Mouse (Mus musculus) kidney, embryonic 15.5 days (tissue): ENCODE data around the gene 1700023F06Rik. TPM values are rescaled to one million over a fixed set of nuclear protein-coding genes. Genes with fewer than 3 reads are reported as not detected.

ENCODE experiments used
- ATAC-seq: fragments of 200-750 bp; cut with Nextera tagmentation; replicated peaks from 2 replicates; pipeline ENCODE4 v1.8.0; 2017; ENCODE audit warnings: moderate TSS enrichment; ENCODE audit not compliant: low FRiP score
- H3K27ac ChIP-seq: fragments of 300-500 bp; sonication (generic); 2 replicates; pipeline ENCODE4 v1.5.1; 2015; ENCODE audit warnings: mild to moderate bottlenecking, inconsistent platforms
- H3K27me3 ChIP-seq: fragments of 300-500 bp; sonication (generic); 2 replicates; pipeline ENCODE4 v1.6.1; 2015; ENCODE audit warnings: inconsistent platforms
- H3K36me3 ChIP-seq: fragments of 300-500 bp; sonication (generic); 2 replicates; pipeline ENCODE4 v1.6.1; 2015; ENCODE audit warnings: inconsistent platforms
- H3K4me1 ChIP-seq: fragments of 300-500 bp; sonication (generic); 2 replicates; pipeline ENCODE4 v1.6.1; 2015; ENCODE audit warnings: inconsistent platforms
- H3K4me2 ChIP-seq: fragments of 300-500 bp; sonication (generic); 2 replicates; pipeline ENCODE4 v1.6.1; 2015; ENCODE audit warnings: moderate library complexity, mild to moderate bottlenecking, inconsistent platforms
- H3K4me3 ChIP-seq: fragments of 300-500 bp; sonication (generic); replicated peaks from 2 replicates; pipeline ENCODE4 v1.5.1; 2015; ENCODE audit warnings: mild to moderate bottlenecking, inconsistent platforms
- H3K9ac ChIP-seq: fragments of 300-500 bp; sonication (generic); 2 replicates; pipeline ENCODE4 v1.6.1; 2015; ENCODE audit warnings: mild to moderate bottlenecking, inconsistent platforms
- H3K9me3 ChIP-seq: fragments of 300-500 bp; sonication (generic); replicated peaks from 2 replicates; pipeline ENCODE4 v1.6.1; 2016; ENCODE audit warnings: inconsistent platforms
- WGBS: fragments of 180-500 bp; shearing (Covaris S2); methylation state at CpG from one replicate; pipeline ENCODE4 v1.1.7; 2015; ENCODE audit warnings: mixed read lengths; 5-methylcytosine and 5-hydroxymethylcytosine counted together
- polyA plus RNA-seq: library from polyadenylated mRNA; unstranded; fragments of >200 nt; fragmentation: Nextera tagmentation; extraction: Ambion mirVana; gene quantifications from 2 replicates; pipeline ENCODE4 v1.2.1, GENCODE M21; 2015

Gene 1700023F06Rik
- polyA plus RNA-seq = 0.19 and 0.42 TPM in 2 replicates

DNA sequence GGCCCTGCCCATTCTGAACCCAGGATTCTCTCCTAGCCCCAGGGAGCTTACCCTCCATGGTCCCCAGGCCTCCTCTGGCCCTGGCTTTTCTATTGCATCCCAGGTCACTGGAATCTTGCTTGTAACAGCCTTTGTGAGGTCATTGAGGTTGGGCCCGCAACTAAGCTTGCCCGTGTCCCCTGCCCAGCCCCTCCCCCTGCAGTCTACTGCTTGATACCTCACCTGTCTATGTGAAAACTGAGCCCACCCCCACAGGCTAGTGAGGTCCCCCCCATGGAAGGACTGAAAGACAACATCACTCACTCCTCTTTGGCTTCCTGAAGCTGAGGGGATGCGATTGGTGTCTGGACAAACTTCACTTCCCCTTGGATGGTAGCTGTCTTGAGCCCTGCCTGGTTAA lies at the start of gene 1700023F06Rik:
1700023F06Rik (minus strand) TSS at position 101 of the 400 bp plus-strand sequence.
- WGBS = 79% methylated on average over 3 of the region's 3 CpGs
- H3K27me3 ChIP-seq = no peaks in the 10 kb centered on the region
- ATAC-seq = no peak

GRCm38 (mm10) chr11:103257938-103258481 lies 49.7 kb upstream of the 1700023F06Rik start:
- Histone ChIP-seq H3K27ac (no peak overlapping the region), H3K27me3 (no peaks in the 10 kb centered on the region), H3K36me3 (no peaks in the 10 kb centered on the region), H3K4me2 (no peak overlapping the region), H3K4me1 (peaks cover 51% of the 10 kb centered on the region), H3K9me3 (no peaks in the 10 kb centered on the region), H3K9ac (no peak overlapping the region), H3K4me3 (no peak overlapping the region)
- ATAC-seq = no peak
- 80% methylated on average over 4 of the region's 4 CpGs for WGBS

More for the DNA sequence above, at the start of gene 1700023F06Rik:
- no peak within 1 kb of the TSS for H3K9ac ChIP-seq
- no peak within 1 kb of the TSS for H3K4me2 ChIP-seq
- no peak within 1 kb of the TSS for H3K27ac ChIP-seq
- no peak within 1 kb of the TSS for H3K4me3 ChIP-seq
- H3K4me1 ChIP-seq = no peaks in the 10 kb centered on the region
- no peaks in the 10 kb centered on the region for H3K36me3 ChIP-seq
- no peaks in the 10 kb centered on the region for H3K9me3 ChIP-seq

- H3K4me3 ChIP-seq = no peak overlapping the region
- H3K9me3 ChIP-seq = no peaks in the 10 kb centered on the region
- H3K4me1 ChIP-seq = peaks cover 16% of the 10 kb centered on the region
- WGBS = 84% methylated on average over 5 of the region's 5 CpGs
- H3K27me3 ChIP-seq = no peaks in the 10 kb centered on the region
- H3K36me3 ChIP-seq = no peaks in the 10 kb centered on the region
- H3K9ac ChIP-seq = no peak overlapping the region
- ATAC-seq = no peak
- no peak overlapping the region for H3K4me2 ChIP-seq
- no peak overlapping the region for H3K27ac ChIP-seq
Observed at GRCm38 (mm10) chr11:103253605-103254004, 45.2 kb upstream of the 1700023F06Rik start.

DNA sequence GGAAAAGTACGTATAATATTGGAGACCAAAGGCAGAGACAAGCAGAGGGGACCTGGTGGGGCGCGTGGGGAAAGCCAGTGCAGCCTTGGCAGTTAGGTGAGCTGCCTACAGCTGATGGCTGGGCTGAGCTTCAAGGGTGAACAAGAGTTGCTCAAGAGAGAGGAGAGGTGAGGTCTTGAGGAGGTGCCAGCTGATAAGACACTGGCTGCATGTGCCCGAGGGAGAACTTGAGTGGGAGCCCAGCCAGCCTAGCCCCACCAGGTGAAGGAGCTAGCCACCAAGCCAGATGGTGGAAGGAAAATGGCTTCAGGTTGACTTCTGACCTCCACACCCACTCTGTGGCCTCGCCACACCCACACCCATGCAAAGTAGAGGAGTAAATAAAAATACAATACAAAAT lies 44.0 kb upstream of the 1700023F06Rik start:
- H3K4me2 ChIP-seq = no peak overlapping the region
- H3K27ac ChIP-seq = no peak overlapping the region
- no peaks in the 10 kb centered on the region for H3K9me3 ChIP-seq
- no peaks in the 10 kb centered on the region for H3K27me3 ChIP-seq
- no peak for ATAC-seq
- 87% methylated on average over 5 of the region's 5 CpGs for WGBS
- no peak overlapping the region for H3K4me3 ChIP-seq
- no peaks in the 10 kb centered on the region for H3K36me3 ChIP-seq
- peaks cover 22% of the 10 kb centered on the region for H3K4me1 ChIP-seq
- no peak overlapping the region for H3K9ac ChIP-seq

- Histone ChIP-seq H3K4me1 (peaks cover 38% of the 10 kb centered on the region), H3K27ac (no peak overlapping the region), H3K27me3 (no peaks in the 10 kb centered on the region), H3K9ac (no peak overlapping the region), H3K4me3 (no peak overlapping the region), H3K9me3 (no peaks in the 10 kb centered on the region), H3K36me3 (no peaks in the 10 kb centered on the region), H3K4me2 (no peak overlapping the region)
- WGBS = 96% methylated on average over 3 of the region's 3 CpGs
- ATAC-seq = no peak
Observed at GRCm38 (mm10) chr11:103250324-103250723, 42.0 kb upstream of the 1700023F06Rik start.

GRCm38 (mm10) chr11:103249509-103249908 lies 41.2 kb upstream of the 1700023F06Rik start:
- no peaks in the 10 kb centered on the region for H3K9me3 ChIP-seq
- H3K9ac ChIP-seq = no peak overlapping the region
- H3K36me3 ChIP-seq = no peaks in the 10 kb centered on the region
- no peaks in the 10 kb centered on the region for H3K27me3 ChIP-seq
- peaks cover 38% of the 10 kb centered on the region for H3K4me1 ChIP-seq
- 65% methylated on average over 6 of the region's 6 CpGs for WGBS
- no peak for ATAC-seq
- no peak overlapping the region for H3K4me3 ChIP-seq
- H3K4me2 ChIP-seq = no peak overlapping the region
- H3K27ac ChIP-seq = 0 out of 2 replicates have a peak overlapping the region, but pooled peaks have one; percentile 3

DNA sequence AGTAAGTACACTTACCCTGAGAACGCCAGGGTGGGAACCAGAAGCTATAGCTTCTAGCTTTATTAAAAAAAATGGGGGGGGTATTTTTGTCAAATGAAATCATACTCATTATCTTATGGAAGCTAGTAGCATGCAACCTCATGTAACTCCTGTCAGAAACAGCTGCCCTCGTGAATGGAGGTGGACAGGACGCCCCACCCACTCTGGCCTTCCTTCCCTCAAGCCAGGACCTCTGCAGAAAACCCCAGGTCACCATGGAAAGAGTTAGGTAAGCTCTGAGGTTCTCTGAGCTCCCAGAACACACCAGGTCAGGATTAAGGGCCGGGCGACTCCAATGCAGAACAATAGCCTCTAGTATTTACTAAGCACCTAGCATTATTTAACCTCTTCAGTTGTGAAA lies 40.5 kb upstream of the 1700023F06Rik start:
- Histone ChIP-seq H3K9me3 (no peaks in the 10 kb centered on the region), H3K36me3 (peaks cover 2% of the 10 kb centered on the region; the same call in 1 of the 2 replicates), H3K27me3 (no peaks in the 10 kb centered on the region), H3K4me2 (no peak overlapping the region), H3K27ac (no peak overlapping the region), H3K9ac (no peak overlapping the region), H3K4me1 (peaks cover 38% of the 10 kb centered on the region), H3K4me3 (no peak overlapping the region)
- 72% methylated on average over 5 of the region's 5 CpGs for WGBS
- ATAC-seq = no peak

- Histone ChIP-seq H3K36me3 (peaks cover 9% of the 10 kb centered on the region; the same call in 1 of the 2 replicates), H3K9me3 (no peaks in the 10 kb centered on the region)
Observed at GRCm38 (mm10) chr11:103247504-103248177, 39.3 kb upstream of the 1700023F06Rik start.

GRCm38 (mm10) chr11:103246731-103247290 lies 38.5 kb upstream of the 1700023F06Rik start:
- no peaks in the 10 kb centered on the region for H3K9me3 ChIP-seq
- WGBS = 65% methylated on average over 4 of the region's 4 CpGs
- H3K36me3 ChIP-seq = peaks cover 10% of the 10 kb centered on the region; the same call in 1 of the 2 replicates
- no peak overlapping the region for H3K9ac ChIP-seq
- H3K4me2 ChIP-seq = no peak overlapping the region
- 0 out of 2 replicates have a peak overlapping the region, but pooled peaks have one; percentile 41 for H3K27ac ChIP-seq
- H3K27me3 ChIP-seq = no peaks in the 10 kb centered on the region
- H3K4me3 ChIP-seq = no peak overlapping the region
- ATAC-seq = peak; percentile 27; the same call in 1 of the 2 replicates
- H3K4me1 ChIP-seq = peaks cover 34% of the 10 kb centered on the region

More at GRCm38 (mm10) chr11:103247504-103248177, 39.3 kb upstream of the 1700023F06Rik start:
- ATAC-seq = peak; percentile 61
- Histone ChIP-seq H3K9ac (no peak overlapping the region), H3K4me1 (peaks cover 34% of the 10 kb centered on the region), H3K4me3 (no peak overlapping the region), H3K27ac (peak overlapping the region; percentile 77), H3K4me2 (no peak overlapping the region), H3K27me3 (no peaks in the 10 kb centered on the region)
- WGBS = 53% methylated on average over 11 of the region's 11 CpGs

- no peaks in the 10 kb centered on the region for H3K27me3 ChIP-seq
- 58% methylated on average over 10 of the region's 10 CpGs for WGBS
- no peak overlapping the region for H3K4me2 ChIP-seq
- H3K4me3 ChIP-seq = no peak overlapping the region
- peaks cover 34% of the 10 kb centered on the region for H3K4me1 ChIP-seq
- H3K27ac ChIP-seq = 0 out of 2 replicates have a peak overlapping the region, but pooled peaks have one; percentile 41
- ATAC-seq = peak; percentile 11; the same call in 1 of the 2 replicates
- H3K9ac ChIP-seq = no peak overlapping the region
- H3K36me3 ChIP-seq = peaks cover 16% of the 10 kb centered on the region; the same call in 1 of the 2 replicates
- H3K9me3 ChIP-seq = no peaks in the 10 kb centered on the region
Observed at GRCm38 (mm10) chr11:103246081-103246730, 37.8 kb upstream of the 1700023F06Rik start.

DNA sequence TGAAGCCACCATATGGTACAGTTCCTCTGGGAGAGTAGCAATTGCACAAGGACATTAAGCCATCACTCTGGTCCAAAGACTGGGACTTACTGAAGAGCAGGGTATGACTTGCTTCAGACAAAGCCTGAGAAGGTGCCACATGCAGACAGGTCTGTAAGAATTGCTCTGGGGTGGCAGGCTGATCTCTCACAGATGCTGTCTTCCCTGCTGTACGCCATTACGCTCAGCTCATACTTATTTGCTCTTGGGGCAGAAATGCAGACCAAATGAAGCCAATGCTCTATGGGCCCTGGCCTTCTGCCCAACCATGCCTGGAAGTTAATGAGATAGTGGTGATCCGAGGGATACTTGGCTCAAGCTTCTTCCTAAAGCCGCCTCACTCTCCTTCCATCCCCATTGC lies 36.5 kb upstream of the 1700023F06Rik start:
- 94% methylated on average over 4 of the region's 4 CpGs for WGBS
- H3K27me3 ChIP-seq = no peaks in the 10 kb centered on the region
- H3K27ac ChIP-seq = no peak overlapping the region
- peaks cover 41% of the 10 kb centered on the region for H3K4me1 ChIP-seq
- no peaks in the 10 kb centered on the region for H3K9me3 ChIP-seq
- H3K4me3 ChIP-seq = no peak overlapping the region
- no peak for ATAC-seq
- peaks cover 28% of the 10 kb centered on the region for H3K36me3 ChIP-seq
- no peak overlapping the region for H3K4me2 ChIP-seq
- no peak overlapping the region for H3K9ac ChIP-seq

GRCm38 (mm10) chr11:103240740-103241139 lies 32.4 kb upstream of the 1700023F06Rik start:
- 48% methylated on average over 7 of the region's 7 CpGs for WGBS
- H3K27me3 ChIP-seq = no peaks in the 10 kb centered on the region

More at GRCm38 (mm10) chr11:103240740-103241139, 32.4 kb upstream of the 1700023F06Rik start:
- H3K9ac ChIP-seq = no peak overlapping the region
- no peak for ATAC-seq
- peak overlapping the region; percentile 3; the same call in 1 of the 2 replicates for H3K27ac ChIP-seq
- no peak overlapping the region for H3K4me3 ChIP-seq
- no peaks in the 10 kb centered on the region for H3K9me3 ChIP-seq
- peaks cover 62% of the 10 kb centered on the region for H3K36me3 ChIP-seq
- H3K4me1 ChIP-seq = peaks cover 11% of the 10 kb centered on the region
- H3K4me2 ChIP-seq = no peak overlapping the region
